Mouse (Mus musculus) bone marrow, adult 2 months (tissue): ENCODE measurements around the gene Smndc1. TPM values are rescaled to one million over a fixed set of nuclear protein-coding genes. Genes with fewer than 3 reads are reported as not detected.

ENCODE experiments used
- H3K27ac ChIP-seq: fragments of 200-500 bp; 2 replicates; pipeline ENCODE4 v1.5.1; 2012; ENCODE audit warnings: low read depth, mild to moderate bottlenecking, control low read depth, inconsistent platforms, low read length; ENCODE audit not compliant: control insufficient read depth, poor library complexity, insufficient read depth
- H3K4me1 ChIP-seq: fragments of 200-500 bp; 2 replicates; pipeline ENCODE4 v1.6.1; 2011; ENCODE audit warnings: low read length; ENCODE audit not compliant: control insufficient read depth, insufficient read depth
- H3K4me3 ChIP-seq: fragments of 200-500 bp; replicated peaks from 2 replicates; pipeline ENCODE3; 2011; ENCODE audit warnings: mild to moderate bottlenecking, low read depth, low read length, control low read depth; ENCODE audit not compliant: control insufficient read depth
- CTCF ChIP-seq: fragments of 200-500 bp; IDR thresholded peaks from 2 replicates; pipeline ENCODE4 v1.5.1; 2011; ENCODE audit warnings: low read length, control low read depth; ENCODE audit not compliant: control insufficient read depth, insufficient read depth
- POLR2A ChIP-seq: fragments of 200-500 bp; IDR thresholded peaks from 2 replicates; pipeline ENCODE4 v1.6.1; 2011; ENCODE audit warnings: low read depth, mild to moderate bottlenecking, control low read depth, low read length, borderline replicate concordance; ENCODE audit not compliant: control insufficient read depth
- WGBS: fragments of 180-500 bp; shearing (Covaris S2); methylation state at CpG from one replicate; pipeline ENCODE4 v1.1.7; 2018; 5-methylcytosine and 5-hydroxymethylcytosine counted together
- polyA plus RNA-seq: library from polyadenylated mRNA; stranded (reverse); fragments of >200 nt; gene quantifications from 2 replicates; pipeline ENCODE4 v1.2.4, GENCODE M21; 2011; ENCODE audit warnings: low replicate concordance; ENCODE audit not compliant: missing spikeins, insufficient read depth, insufficient read length

Gene Smndc1
- polyA plus RNA-seq, 1 experiment, result 41.2 TPM

- no peak for TF ChIP-seq POLR2A
- no peak for TF ChIP-seq CTCF
- Histone ChIP-seq H3K4me3 (no peak overlapping the region), H3K4me1 (peaks cover 1% of the 10 kb centered on the region; the same call in 1 of the 2 replicates), H3K27ac (no peak overlapping the region)
- WGBS, result 93% methylated on average over 9 of the region's 9 CpGs
These were observed 55.1 kb downstream of the Smndc1 start for GRCm38 (mm10) chr19:53335241-53335640.

DNA sequence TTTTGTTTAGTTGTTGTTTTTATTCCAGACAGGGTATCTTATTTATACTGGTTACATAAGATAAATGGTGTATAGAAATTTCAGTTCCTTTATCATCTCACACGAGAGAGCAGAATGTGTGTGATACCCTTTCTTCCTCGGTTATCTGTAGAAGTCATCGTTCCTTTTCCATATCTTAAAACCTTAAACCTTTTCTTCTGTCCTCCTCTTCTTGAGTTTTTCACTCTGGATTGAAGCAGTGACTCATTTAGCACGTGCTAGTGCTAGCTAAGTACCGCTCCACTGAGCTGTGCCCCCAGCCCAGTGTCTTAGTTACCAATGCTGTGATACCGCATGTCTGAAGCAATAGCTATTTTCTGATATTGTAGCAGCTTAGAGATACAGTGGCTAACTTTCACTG, 56.6 kb downstream of the Smndc1 start:
- H3K4me3 ChIP-seq, result no peak overlapping the region
- peaks cover 1% of the 10 kb centered on the region; the same call in 1 of the 2 replicates for H3K4me1 ChIP-seq
- H3K27ac ChIP-seq, result no peak overlapping the region
- TF ChIP-seq CTCF, result no peak
- no peak for TF ChIP-seq POLR2A
- WGBS, result 57% methylated on average over 6 of the region's 6 CpGs

DNA sequence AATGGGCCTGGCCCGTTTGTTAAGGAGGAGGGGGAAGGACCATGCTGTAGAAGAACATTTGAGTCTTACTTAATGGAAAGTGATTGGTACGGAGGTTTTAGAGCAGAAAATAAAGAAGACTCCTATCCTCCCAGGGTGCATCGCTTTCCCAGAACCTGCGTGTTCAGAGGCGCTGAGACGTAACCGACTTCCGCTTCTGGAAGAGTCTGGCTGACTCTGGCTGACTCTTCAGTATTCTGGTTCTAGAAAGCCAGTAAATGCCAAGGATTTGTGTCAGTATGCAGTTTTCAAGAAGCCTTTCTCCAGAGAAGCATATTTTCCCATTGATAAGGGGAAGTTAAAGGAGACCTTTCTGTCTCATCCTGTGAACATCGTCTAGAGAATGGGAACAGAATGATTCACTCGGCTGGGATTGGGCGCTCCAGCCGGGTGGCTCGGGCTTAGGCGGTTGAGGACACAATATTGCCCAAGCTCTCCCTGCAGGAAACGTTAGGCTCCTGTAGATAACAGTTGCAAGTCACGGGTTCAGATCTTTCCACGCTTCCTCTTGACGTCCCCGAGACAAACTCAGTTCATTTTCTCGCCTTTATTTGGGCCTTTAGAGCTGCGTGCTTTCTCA, 58.4 kb downstream of the Smndc1 start:
- Histone ChIP-seq H3K27ac (no peak overlapping the region), H3K4me1 (peaks cover 1% of the 10 kb centered on the region; the same call in 1 of the 2 replicates)

GRCm38 (mm10) chr19:53329992-53330381, 60.4 kb downstream of the Smndc1 start:
- no peak for TF ChIP-seq CTCF
- peak; percentile 35; the same call in 1 of the 2 replicates for TF ChIP-seq POLR2A
- peak overlapping the region; percentile 88 for H3K27ac ChIP-seq
- H3K4me3 ChIP-seq, result peak overlapping the region; percentile 80
- under 1% methylated on average over 29 of the region's 29 CpGs for WGBS
- peaks cover 6% of the 10 kb centered on the region; the same call in 1 of the 2 replicates for H3K4me1 ChIP-seq

More for the DNA sequence above, 58.4 kb downstream of the Smndc1 start:
- TF ChIP-seq POLR2A (no peak), CTCF (no peak)
- 53% methylated on average over 21 of the region's 21 CpGs for WGBS
- no peak overlapping the region for H3K4me3 ChIP-seq

Other genes with a start within 250 kb of the Smndc1 start
- gene Mxi1, start 80.1 kb downstream of the Smndc1 start, polyA plus RNA-seq, result 32.4 and 39.2 TPM in 2 replicates
- gene Gm10197, start 18.8 kb downstream of the Smndc1 start, polyA plus RNA-seq, result not detected in 2 replicates
- gene Dusp5, start 138.5 kb upstream of the Smndc1 start, polyA plus RNA-seq, result 4.4 and 9.7 TPM in 2 replicates
- gene Nutf2-ps1, start 198.5 kb upstream of the Smndc1 start, polyA plus RNA-seq, result 19.2 and 23.5 TPM in 2 replicates
- gene Smc3, start 209.8 kb upstream of the Smndc1 start, polyA plus RNA-seq, result 41.5 and 52.3 TPM in 2 replicates